Comparison of ENCODE assay signal across 12 mouse cellular contexts in the genomic region with DNA sequence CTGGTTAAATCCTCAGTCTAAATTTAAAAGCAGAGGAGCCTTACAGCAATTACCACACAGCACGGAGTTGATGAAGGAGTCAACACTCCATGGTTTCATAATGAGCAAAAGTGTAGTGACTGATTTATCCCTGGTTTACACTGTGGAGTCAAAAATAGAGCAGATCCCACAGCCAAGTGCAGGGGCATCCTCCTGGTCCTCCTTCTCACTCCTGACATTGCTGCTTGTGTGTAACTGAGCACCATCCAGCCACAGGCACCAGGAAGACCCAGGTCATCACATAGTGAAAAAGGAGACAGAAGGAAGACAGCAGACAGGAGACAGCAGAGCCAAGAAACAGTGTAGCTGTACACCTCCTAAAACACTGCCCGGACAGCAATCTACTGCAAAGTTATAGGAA. TPM values are rescaled to one million over a fixed set of nuclear protein-coding genes. Genes with fewer than 3 reads are reported as not detected.
DNase-seq lines count a peak whose midpoint lies in the region; ATAC-seq and TF ChIP-seq lines count a peak whose summit lies in the region.
"Had no signal": no experiment of that assay in that cellular context is flagged by ENCODE, and none has a peak within 500 bp of the region (broad histone marks: within the 10 kb centered on the region; RNA-seq: fewer than 3 reads in every experiment).

No protein-coding gene starts in this region.

- H3K4me1 ChIP-seq in cortical plate, adult 2 months (ENCODE audit: control insufficient read depth, insufficient read depth, low read length), result peaks cover 9% of the 10 kb centered on the region; the same call in 1 of the 2 replicates
- peaks cover 67% of the 10 kb centered on the region for H3K4me1 ChIP-seq in hindbrain, embryonic 15.5 days (replicated peaks)
- H3K4me1 ChIP-seq in midbrain, embryonic 13.5 days (replicated peaks), result peaks cover 72% of the 10 kb centered on the region

- H3K9me3 ChIP-seq in hindbrain, embryonic 15.5 days, result no peaks in the 10 kb centered on the region
- no peaks in the 10 kb centered on the region for H3K9me3 ChIP-seq in midbrain, embryonic 13.5 days
- H3K9me3 ChIP-seq: heart, embryonic 12.5 days; intestine, embryonic 15.5 days had no signal

- intact Hi-C loops in gastrocnemius, postnatal 36 days (cut with DNase I), result no loop called here

- WGBS in hindbrain, embryonic 15.5 days, result 67% methylated on average over 2 of the region's 2 CpGs
- 68% methylated on average over 2 of the region's 2 CpGs for WGBS in midbrain, embryonic 13.5 days

- no peak overlapping the region for H3K9ac ChIP-seq in hindbrain, embryonic 15.5 days
- peak overlapping the region; percentile 36; the same call in 1 of the 2 replicates for H3K9ac ChIP-seq in midbrain, embryonic 13.5 days (replicated peaks)
- H3K9ac ChIP-seq: heart, embryonic 12.5 days; intestine, embryonic 15.5 days had no signal

- no peaks in the 10 kb centered on the region for H3K36me3 ChIP-seq in hindbrain, embryonic 15.5 days
- H3K36me3 ChIP-seq in midbrain, embryonic 13.5 days, result no peaks in the 10 kb centered on the region
- H3K36me3 ChIP-seq: heart, embryonic 12.5 days; intestine, embryonic 15.5 days had no signal

- peak overlapping the region; percentile 96 for H3K4me3 ChIP-seq in cortical plate, adult 2 months (ENCODE audit: insufficient read depth, low read length)
- H3K4me3 ChIP-seq in hindbrain, embryonic 15.5 days, result no peak overlapping the region
- peak overlapping the region; percentile 20 for H3K4me3 ChIP-seq in midbrain, embryonic 13.5 days (replicated peaks)
- H3K4me3 ChIP-seq: heart, embryonic 12.5 days; intestine, embryonic 15.5 days had no signal

- TF ChIP-seq POLR2A in cortical plate, adult 2 months (IDR thresholded peaks at IDR 0.05; ENCODE audit: extremely low read depth, insufficient read depth, low read length), result no peak

- no peaks in the 10 kb centered on the region for H3K27me3 ChIP-seq in hindbrain, embryonic 15.5 days
- no peaks in the 10 kb centered on the region for H3K27me3 ChIP-seq in midbrain, embryonic 13.5 days
- H3K27me3 ChIP-seq: heart, embryonic 12.5 days; intestine, embryonic 15.5 days had no signal

- no peak overlapping the region for H3K27ac ChIP-seq in cortical plate, adult 2 months (ENCODE audit: insufficient read depth, low read length)
- no peak overlapping the region for H3K27ac ChIP-seq in hindbrain, embryonic 15.5 days (replicated peaks)
- H3K27ac ChIP-seq in midbrain, embryonic 13.5 days, result 0 out of 2 replicates have a peak overlapping the region, but pooled peaks have one; percentile 25
- H3K27ac ChIP-seq: intestine, embryonic 15.5 days; stomach, postnatal 0 days had no signal

- no peak for ATAC-seq in hindbrain, embryonic 15.5 days (ENCODE audit: low FRiP score, low read depth)
- no peak for ATAC-seq in midbrain, embryonic 13.5 days
- ATAC-seq: intestine, embryonic 15.5 days had no signal

- DNase-seq in gastrocnemius, adult 8-10 months (ENCODE audit: low spot score in 2 of 2), result peak; percentile 11 to 64
- no peak for DNase-seq in gastrocnemius, postnatal 36 days
- DNase-seq in kidney, postnatal 25 days, result no peak
- DNase-seq in layer of hippocampus, adult 8-10 months (ENCODE audit: low spot score in 2 of 2), result no peak
- DNase-seq: adrenal gland, postnatal 25 days; cerebellum, adult 11-12 months had no signal

- TF ChIP-seq CTCF in cortical plate, adult 2 months (IDR thresholded peaks at IDR 0.05; ENCODE audit: extremely low read depth, insufficient read depth, low read length), result no peak

- H3K4me2 ChIP-seq in hindbrain, embryonic 15.5 days, result peak overlapping the region; percentile 76
- H3K4me2 ChIP-seq in midbrain, embryonic 13.5 days (replicated peaks), result peak overlapping the region; percentile 37
- H3K4me2 ChIP-seq: heart, embryonic 12.5 days; intestine, embryonic 15.5 days had no signal

RNA-seq across cellular contexts. Expression of a gene that starts 4.1 kb away (rescaled TPM):
- total RNA-seq in gastrocnemius, adult 8-10 months (2022), result 10 to 100 TPM; 15.8 to 29.3 (median 25.3) TPM
- total RNA-seq in gastrocnemius, postnatal 36 days (2021), result 10 to 100 TPM; 16.6 to 20.4 TPM
- polyA plus RNA-seq in cortical plate, adult 2 months (2012; rRNA removed), result 68.8 and 71.2 TPM in 2 replicates
- polyA plus RNA-seq in hindbrain, embryonic 15.5 days (2015; fragmentation: Nextera tagmentation; extraction: Ambion mirVana), result 55.6 and 57.3 TPM in 2 replicates
- 51.6 and 55.5 TPM in 2 replicates for polyA plus RNA-seq in midbrain, embryonic 13.5 days (2015; fragmentation: Nextera tagmentation; extraction: Ambion mirVana)
- total RNA-seq in layer of hippocampus, adult 8-10 months (2022), result 10 to 100 TPM; 55.2 to 56.6 (median 55.9) TPM

Comparison
In these comparisons a context has a peak if more than half of its experiments do, and no peak if none do; other contexts are left out.
1. DNase-seq: peak in gastrocnemius, adult 8-10 months (2 of 2); none in gastrocnemius, postnatal 36 days (0 of 2), kidney, postnatal 25 days (0 of 2) and layer of hippocampus, adult 8-10 months (0 of 2).